Mouse (Mus musculus): Measurements from ENCODE around the gene Eno1. TPM values are rescaled to one million over a fixed set of nuclear protein-coding genes. Genes with fewer than 3 reads are reported as not detected.

The Eno1 gene
- total and polyA plus RNA-seq, 3 experiments: 1,109 to 1,985 (median 1,272) TPM

DNA sequence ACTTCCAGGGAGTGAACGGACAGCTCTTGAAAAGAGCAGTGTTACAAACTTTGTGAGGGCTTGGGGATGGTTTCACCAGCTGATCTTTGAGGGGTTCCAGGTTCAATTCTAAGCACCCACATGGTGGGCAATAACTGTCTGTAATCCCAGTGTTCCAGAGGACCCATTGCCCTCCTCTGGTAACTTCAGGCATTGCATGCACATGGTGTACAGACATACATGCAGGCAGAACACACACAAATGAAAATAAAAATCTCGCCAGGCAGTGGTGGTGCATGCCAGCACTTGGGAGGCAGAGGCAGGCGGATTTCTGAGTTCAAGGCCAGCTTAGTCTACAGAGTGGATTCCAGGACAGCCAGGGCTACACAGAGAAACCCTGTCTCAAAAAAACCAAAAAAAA is 55.4 kb downstream of the Eno1 start:
- Histone ChIP-seq H3K27me3 (replicated peaks) (no peaks in the 10 kb centered on the region), H3K9me3 (replicated peaks; ENCODE audit: low read length) (peaks cover 4% of the 10 kb centered on the region), H3K4me2 (ENCODE audit: insufficient read depth, low read depth, poor library complexity, severe bottlenecking) (no peak overlapping the region), H3K79me2 (replicated peaks; ENCODE audit: control insufficient read depth, extremely low read depth, insufficient read depth, poor library complexity, severe bottlenecking) (peaks cover 13% of the 10 kb centered on the region), H3K9ac (ENCODE audit: insufficient read depth, low read depth) (no peak overlapping the region), H3K4me1 (ENCODE audit: control insufficient read depth in 1 of 2, insufficient read depth in 2 of 2) (peaks cover 5 to 43% of the 10 kb centered on the region in 2 experiments), H3K27ac (ENCODE audit: insufficient read depth, low read depth) (no peak overlapping the region), H3K36me3 (replicated peaks in 1 of 2; ENCODE audit: control insufficient read depth in 1 of 2, insufficient read depth in 1 of 2, low read length in 1 of 2) (peaks cover 0 to 25% of the 10 kb centered on the region in 2 experiments), H3K4me3 (replicated peaks in 1 of 3; ENCODE audit: low read depth in 2 of 3, low read length in 2 of 3, poor library complexity in 1 of 3) (no peak overlapping the region)
- no peak for TF ChIP-seq USF2 (conservative IDR thresholded peaks at IDR 0.05; ENCODE audit: low read depth, low read length)
- TF ChIP-seq CHD1 (IDR thresholded peaks at IDR 0.05; ENCODE audit: low read depth, low read length): no peak
- no peak for TF ChIP-seq USF1 (IDR thresholded peaks at IDR 0.05; ENCODE audit: low read depth, low read length)
- peak; percentile 6 for TF ChIP-seq RAD21 (IDR thresholded peaks at IDR 0.05; ENCODE audit: low read depth, low read length)
- TF ChIP-seq SMC3 (IDR thresholded peaks at IDR 0.05; ENCODE audit: low read depth, low read length): 0 out of 2 replicates have a peak, but pooled peaks have one; percentile 26
- no peak for TF ChIP-seq JUN (IDR thresholded peaks at IDR 0.05; ENCODE audit: insufficient read depth, low read depth, low read length)
- peak in 1 of 2 experiments; percentile 39; a peak in 2 of 4 replicates for TF ChIP-seq CTCF (conservative IDR thresholded peaks at IDR 0.05 in 1 of 2, IDR thresholded peaks at IDR 0.05 in 1 of 2; ENCODE audit: low read depth in 2 of 2, low read length in 2 of 2)
- TF ChIP-seq TCF12 (IDR thresholded peaks at IDR 0.05; ENCODE audit: low read depth, low read length): no peak
- TF ChIP-seq EP300 (IDR thresholded peaks at IDR 0.05; ENCODE audit: low read length): no peak
- in situ Hi-C loops (cut with MboI; ENCODE audit: low pct_ligation_motif_present, low pct_unique_long_range_greater_than_20kb, low sequenced_read_pairs): no loop called here
- dilution Hi-C loops (cut with MboI; ENCODE audit: extremely low pct_ligation_motif_present, extremely low pct_unique_long_range_greater_than_20kb, low sequenced_read_pairs): no loop called here
- DNase-seq (ENCODE audit: extremely low read depth): no peak

DNA sequence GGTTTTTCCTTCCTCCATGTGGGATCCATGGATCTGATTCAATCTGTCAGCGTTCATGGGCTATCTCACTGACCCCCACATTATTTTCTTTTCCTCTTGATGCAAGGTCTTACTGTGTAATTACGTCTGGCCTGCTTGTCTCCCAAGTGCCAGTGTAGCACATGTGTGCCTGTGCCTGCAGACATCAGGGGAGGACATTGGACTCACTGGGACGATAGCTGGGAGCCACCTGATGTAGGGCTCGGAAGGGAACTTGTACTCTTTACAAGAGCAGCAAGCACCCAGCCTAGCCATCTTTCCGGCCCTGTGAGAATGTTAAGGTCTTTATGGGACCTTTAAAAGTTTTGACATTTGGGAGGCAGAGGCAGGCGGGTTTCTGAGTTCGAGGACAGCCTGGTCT is 58.3 kb downstream of the Eno1 start:
- Histone ChIP-seq H3K4me3 (replicated peaks in 1 of 3; ENCODE audit: low read depth in 2 of 3, low read length in 2 of 3, poor library complexity in 1 of 3) (no peak overlapping the region), H3K9ac (ENCODE audit: insufficient read depth, low read depth) (no peak overlapping the region), H3K79me2 (replicated peaks; ENCODE audit: control insufficient read depth, extremely low read depth, insufficient read depth, poor library complexity, severe bottlenecking) (peaks cover 12% of the 10 kb centered on the region), H3K9me3 (replicated peaks; ENCODE audit: low read length) (peaks cover 4% of the 10 kb centered on the region), H3K27me3 (replicated peaks) (no peaks in the 10 kb centered on the region), H3K4me1 (ENCODE audit: control insufficient read depth in 1 of 2, insufficient read depth in 2 of 2) (peaks cover 2 to 28% of the 10 kb centered on the region in 2 experiments; a peak in 2 of 4 replicates), H3K4me2 (ENCODE audit: insufficient read depth, low read depth, poor library complexity, severe bottlenecking) (no peak overlapping the region), H3K36me3 (replicated peaks in 1 of 2; ENCODE audit: control insufficient read depth in 1 of 2, insufficient read depth in 1 of 2, low read length in 1 of 2) (peaks cover 0 to 28% of the 10 kb centered on the region in 2 experiments), H3K27ac (ENCODE audit: insufficient read depth, low read depth) (no peak overlapping the region)
- in situ Hi-C loops (cut with MboI; ENCODE audit: low pct_ligation_motif_present, low pct_unique_long_range_greater_than_20kb, low sequenced_read_pairs) (no loop called here), dilution Hi-C loops (cut with MboI; ENCODE audit: extremely low pct_ligation_motif_present, extremely low pct_unique_long_range_greater_than_20kb, low sequenced_read_pairs) (no loop called here)
- no peak for DNase-seq (ENCODE audit: extremely low read depth)
- no peak for TF ChIP-seq RAD21 (IDR thresholded peaks at IDR 0.05; ENCODE audit: low read depth, low read length)
- TF ChIP-seq POLR2AphosphoS2 (IDR thresholded peaks at IDR 0.05; ENCODE audit: low read depth, low read length): no peak
- TF ChIP-seq ZKSCAN1 (IDR thresholded peaks at IDR 0.05; ENCODE audit: borderline replicate concordance, low read depth, low read length): no peak
- no peak for TF ChIP-seq CTCF (conservative IDR thresholded peaks at IDR 0.05 in 1 of 2, IDR thresholded peaks at IDR 0.05 in 1 of 2; ENCODE audit: low read depth in 2 of 2, low read length in 2 of 2)
- TF ChIP-seq CHD2 (IDR thresholded peaks at IDR 0.05; ENCODE audit: low read length): no peak
- no peak for TF ChIP-seq TBP (conservative IDR thresholded peaks at IDR 0.05; ENCODE audit: low read depth, low read length)
- no peak for TF ChIP-seq MEF2A (IDR thresholded peaks at IDR 0.05; ENCODE audit: borderline replicate concordance, low read depth, low read length)

Measured in CH12.LX (cell line).